Mouse (Mus musculus) heart, adult 2 months (tissue): ENCODE results near the gene Ddx43. TPM values are rescaled to one million over a fixed set of nuclear protein-coding genes. Genes with fewer than 3 reads are reported as not detected.
"Not testable (repeated sequence)": the region's sequence is repeated elsewhere in the genome, so short reads cannot be mapped to it uniquely, and the experiment has no call there.

Experiments used
- DNase-seq, 2 experiments: peaks; one replicate each; pipeline ENCODE4 v3.0.0; 2021
- H3K27ac ChIP-seq: fragments of 200-600 bp; 2 replicates; pipeline ENCODE4 v1.8.1; 2022
- H3K27me3 ChIP-seq: fragments of 200-500 bp; 2 replicates; pipeline ENCODE4 v1.6.1; 2012; ENCODE audit warnings: mild to moderate bottlenecking, low read length, inconsistent platforms, mixed read lengths; ENCODE audit not compliant: control insufficient read depth, insufficient read depth
- H3K36me3 ChIP-seq: fragments of 200-500 bp; 2 replicates; pipeline ENCODE4 v1.6.1; 2012; ENCODE audit warnings: low read length, inconsistent platforms; ENCODE audit not compliant: control insufficient read depth, insufficient read depth
- H3K4me1 ChIP-seq: fragments of 200-500 bp; 2 replicates; pipeline ENCODE4 v1.6.1; 2011; ENCODE audit warnings: low read length; ENCODE audit not compliant: control insufficient read depth, insufficient read depth
- H3K4me3 ChIP-seq: fragments of 200-600 bp; 2 replicates; pipeline ENCODE4 v1.8.1; 2022
- H3K79me2 ChIP-seq: fragments of 200-500 bp; replicated peaks from 2 replicates; pipeline ENCODE4 v1.6.1; 2012; ENCODE audit warnings: mild to moderate bottlenecking, inconsistent platforms, low read length, moderate library complexity, mixed read lengths; ENCODE audit not compliant: control insufficient read depth, insufficient read depth
- H3K9ac ChIP-seq: fragments of 200-500 bp; 2 replicates; pipeline ENCODE4 v1.6.1; 2012; ENCODE audit warnings: low read depth, mild to moderate bottlenecking, control low read depth, inconsistent platforms, low read length, mixed read lengths
- CTCF ChIP-seq: fragments of 200-600 bp; IDR thresholded peaks from 2 replicates; pipeline ENCODE4 v1.8.1; 2022; ENCODE audit warnings: antibody characterized with exemption, mild to moderate bottlenecking, moderate library complexity
- EP300 ChIP-seq: fragments of 200-500 bp; IDR thresholded peaks from 2 replicates; pipeline ENCODE4 v1.6.1; 2011; ENCODE audit warnings: low read depth, low read length, control low read depth; ENCODE audit not compliant: insufficient read depth
- POLR2A ChIP-seq: fragments of 200-500 bp; IDR thresholded peaks from 2 replicates; pipeline ENCODE4 v1.6.1; 2011; ENCODE audit warnings: mild to moderate bottlenecking, low read depth, low read length, control low read depth; ENCODE audit not compliant: insufficient read depth
- WGBS: fragments of 180-500 bp; shearing (Covaris S2); methylation state at CpG from one replicate; pipeline ENCODE4 v1.1.7; 2018; 5-methylcytosine and 5-hydroxymethylcytosine counted together
- intact Hi-C: fragments of 180-260 bp; cut with DNase I; formaldehyde crosslinking; loops from one replicate; pipeline ENCODE4 v1.15.1; 2025
- polyA plus RNA-seq: library from polyadenylated mRNA; depleted of rRNA; stranded (reverse); fragments of >200 nt; gene quantifications from 2 replicates; pipeline ENCODE4 v1.2.3, GENCODE M21; 2012
- total RNA-seq, 2 experiments: library from RNA; stranded (reverse); gene quantifications; 2 replicates each; pipeline ENCODE4 v1.2.3; 2021

Ddx43 gene
- total and polyA plus RNA-seq, 3 experiments, result not detected

GRCm38 (mm10) chr9:78364701-78365100, 30.9 kb upstream of the Ddx43 start:
- no peak overlapping the region for H3K4me3 ChIP-seq
- H3K9ac ChIP-seq, result no peak overlapping the region
- 83% methylated on average over 6 of the region's 6 CpGs for WGBS
- intact Hi-C loops, result no loop called here
- no peak for DNase-seq
- TF ChIP-seq POLR2A (no peak), EP300 (no peak), CTCF (no peak)
- no peaks in the 10 kb centered on the region for H3K36me3 ChIP-seq
- H3K27me3 ChIP-seq, result no peaks in the 10 kb centered on the region
- H3K4me1 ChIP-seq, result no peaks in the 10 kb centered on the region
- no peak overlapping the region for H3K27ac ChIP-seq
- no peaks in the 10 kb centered on the region for H3K79me2 ChIP-seq

- no peak overlapping the region for H3K27ac ChIP-seq
- TF ChIP-seq CTCF (no peak), EP300 (no peak), POLR2A (no peak)
- H3K79me2 ChIP-seq, result no peaks in the 10 kb centered on the region
- no peaks in the 10 kb centered on the region for H3K36me3 ChIP-seq
- WGBS, result 63% methylated on average over 13 of the region's 13 CpGs
- intact Hi-C loops, result no loop called here
- DNase-seq, result no peak
- no peaks in the 10 kb centered on the region for H3K27me3 ChIP-seq
- H3K4me1 ChIP-seq, result no peaks in the 10 kb centered on the region
- no peak overlapping the region for H3K9ac ChIP-seq
- no peak overlapping the region for H3K4me3 ChIP-seq
Observed at GRCm38 (mm10) chr9:78365850-78366544, 29.6 kb upstream of the Ddx43 start.

GRCm38 (mm10) chr9:78367959-78368358, 27.6 kb upstream of the Ddx43 start, which contains the start of gene Dppa5a:
TSS of gene Dppa5a (minus strand) at chr9:78368177.
- WGBS, result 91% methylated on average over 16 of the region's 16 CpGs
- H3K27ac ChIP-seq, intact Hi-C loops, H3K79me2 ChIP-seq, H3K4me1 ChIP-seq, H3K9ac ChIP-seq, H3K36me3 ChIP-seq, DNase-seq, H3K27me3 ChIP-seq, H3K4me3 ChIP-seq: not testable (repeated sequence)

GRCm38 (mm10) chr9:78368671-78369293, 26.8 kb upstream of the Ddx43 start:
- Histone ChIP-seq H3K27me3 (no peaks in the 10 kb centered on the region), H3K4me3 (no peak overlapping the region), H3K27ac (no peak overlapping the region), H3K79me2 (no peaks in the 10 kb centered on the region), H3K4me1 (no peaks in the 10 kb centered on the region), H3K9ac (no peak overlapping the region), H3K36me3 (no peaks in the 10 kb centered on the region)
- no peak for DNase-seq
- TF ChIP-seq EP300 (no peak), POLR2A (no peak), CTCF (no peak)
- intact Hi-C loops, result no loop called here
- WGBS, result 66% methylated on average over 3 of the region's 3 CpGs

GRCm38 (mm10) chr9:78369349-78369748, 26.2 kb upstream of the Ddx43 start:
- intact Hi-C loops, result no loop called here
- H3K79me2 ChIP-seq, result no peaks in the 10 kb centered on the region
- no peak overlapping the region for H3K27ac ChIP-seq
- no peaks in the 10 kb centered on the region for H3K4me1 ChIP-seq
- 94% methylated on average over 2 of the region's 2 CpGs for WGBS
- H3K9ac ChIP-seq, result no peak overlapping the region
- no peaks in the 10 kb centered on the region for H3K27me3 ChIP-seq
- no peak for DNase-seq
- TF ChIP-seq CTCF (no peak), EP300 (no peak), POLR2A (no peak)
- H3K4me3 ChIP-seq, result no peak overlapping the region
- no peaks in the 10 kb centered on the region for H3K36me3 ChIP-seq

- intact Hi-C loops, result no loop called here
- Histone ChIP-seq H3K36me3 (no peaks in the 10 kb centered on the region), H3K9ac (no peak overlapping the region), H3K27me3 (no peaks in the 10 kb centered on the region), H3K27ac (no peak overlapping the region), H3K4me3 (no peak overlapping the region), H3K79me2 (no peaks in the 10 kb centered on the region), H3K4me1 (no peaks in the 10 kb centered on the region)
- no peak for DNase-seq
- 89% methylated on average over 7 of the region's 7 CpGs for WGBS
- TF ChIP-seq POLR2A, result no peak
- no peak for TF ChIP-seq CTCF
- TF ChIP-seq EP300, result no peak
Observed at GRCm38 (mm10) chr9:78369786-78370185, 25.8 kb upstream of the Ddx43 start.
